Mouse (Mus musculus) kidney, adult 18-20 months (tissue): ENCODE measurements around the gene Crbn.

Experiments
- DNase-seq: peaks from one replicate; pipeline ENCODE4 v3.0.0; 2021

The Crbn gene

GRCm38 (mm10) chr6:106761486-106761885 lies 38.4 kb downstream of the Crbn start:
- no peak for DNase-seq

GRCm38 (mm10) chr6:106760473-106761218 lies 39.2 kb downstream of the Crbn start:
- DNase-seq, result no peak

- DNase-seq, result no peak
Observed at GRCm38 (mm10) chr6:106758299-106758698, 41.6 kb downstream of the Crbn start.

GRCm38 (mm10) chr6:106750291-106750690 lies 49.6 kb downstream of the Crbn start:
- DNase-seq, result no peak

GRCm38 (mm10) chr6:106748887-106749388 lies 50.9 kb downstream of the Crbn start, which contains the start of gene Il5ra:
Gene Il5ra (minus strand): TSS chr6:106749037.
- no peak for DNase-seq

GRCm38 (mm10) chr6:106747804-106748203 lies 52.1 kb downstream of the Crbn start:
- DNase-seq, result no peak

- DNase-seq, result no peak
Observed at GRCm38 (mm10) chr6:106747251-106747650, 52.6 kb downstream of the Crbn start.

- no peak for DNase-seq
Observed at GRCm38 (mm10) chr6:106745673-106746394, 54.0 kb downstream of the Crbn start.

- no peak for DNase-seq
Observed at GRCm38 (mm10) chr6:106743556-106744233, 56.2 kb downstream of the Crbn start.

- no peak for DNase-seq
Observed at GRCm38 (mm10) chr6:106740244-106740825, 59.5 kb downstream of the Crbn start.

GRCm38 (mm10) chr6:106738229-106738628 lies 61.6 kb downstream of the Crbn start:
- no peak for DNase-seq

GRCm38 (mm10) chr6:106732563-106732962 lies 67.3 kb downstream of the Crbn start:
- DNase-seq, result no peak
